Mouse (Mus musculus) stomach, embryonic 16.5 days (tissue): ENCODE measurements around the gene Plin4. TPM values are rescaled to one million over a fixed set of nuclear protein-coding genes. Genes with fewer than 3 reads are reported as not detected.

ENCODE experiments used
- ATAC-seq: fragments of 200-750 bp; cut with Nextera tagmentation; 2 replicates; pipeline ENCODE4 v1.8.0; 2017; ENCODE audit warnings: moderate number of reproducible peaks, moderate TSS enrichment; ENCODE audit not compliant: insufficient read depth, low FRiP score
- H3K27ac ChIP-seq: fragments of 300-500 bp; sonication (generic); 2 replicates; pipeline ENCODE4 v1.5.1; 2014; ENCODE audit warnings: low read length
- H3K27me3 ChIP-seq: fragments of 300-500 bp; sonication (generic); 2 replicates; pipeline ENCODE4 v1.6.1; 2014; ENCODE audit warnings: low read length, control low read depth, mixed read lengths; ENCODE audit not compliant: control insufficient read depth, insufficient read depth
- H3K36me3 ChIP-seq: fragments of 300-500 bp; sonication (generic); 2 replicates; pipeline ENCODE4 v1.6.1; 2014; ENCODE audit warnings: low read length; ENCODE audit not compliant: control insufficient read depth, insufficient read depth
- H3K4me1 ChIP-seq: fragments of 300-500 bp; sonication (generic); 2 replicates; pipeline ENCODE4 v1.6.1; 2014; ENCODE audit warnings: low read length, control low read depth, mixed read lengths; ENCODE audit not compliant: control insufficient read depth, insufficient read depth
- H3K4me2 ChIP-seq: fragments of 300-500 bp; sonication (generic); 2 replicates; pipeline ENCODE4 v1.6.1; 2014; ENCODE audit warnings: low read depth, low read length, mixed read lengths
- H3K4me3 ChIP-seq: fragments of 300-500 bp; sonication (generic); replicated peaks from 2 replicates; pipeline ENCODE4 v1.5.1; 2014; ENCODE audit warnings: mild to moderate bottlenecking, low read length
- H3K9ac ChIP-seq: fragments of 300-500 bp; sonication (generic); 2 replicates; pipeline ENCODE4 v1.6.1; 2014; ENCODE audit warnings: low read length
- H3K9me3 ChIP-seq: fragments of 300-500 bp; sonication (generic); replicated peaks from 2 replicates; pipeline ENCODE4 v1.6.1; 2016; ENCODE audit warnings: low read length, control low read depth; ENCODE audit not compliant: control insufficient read depth
- WGBS: fragments of 180-500 bp; shearing (Covaris S2); extraction: QIAGEN DNeasy Blood & Tissue Kit; methylation state at CpG from one replicate; pipeline ENCODE4 v1.1.7; 2014; 5-methylcytosine and 5-hydroxymethylcytosine counted together
- polyA plus RNA-seq: library from polyadenylated mRNA; unstranded; fragments of >200 nt; fragmentation: Nextera tagmentation; extraction: Ambion mirVana; gene quantifications from 2 replicates; pipeline ENCODE4 v1.2.1, GENCODE M21; 2015

Gene Plin4
- polyA plus RNA-seq, 1 experiment from 2014 or later = 0.90 TPM

- H3K9ac ChIP-seq = peak overlapping the region; percentile 51; the same call in 1 of the 2 replicates
- H3K4me3 ChIP-seq = peak overlapping the region; percentile 42
- no peaks in the 10 kb centered on the region for H3K9me3 ChIP-seq
- H3K27me3 ChIP-seq = peaks cover 35% of the 10 kb centered on the region
- WGBS = 1% methylated on average over 47 of the region's 47 CpGs
- H3K4me2 ChIP-seq = peak overlapping the region; percentile 73
- H3K4me1 ChIP-seq = peaks cover 17% of the 10 kb centered on the region
- H3K27ac ChIP-seq = no peak overlapping the region
- ATAC-seq = peak; percentile 30; the same call in 1 of the 2 replicates
- no peaks in the 10 kb centered on the region for H3K36me3 ChIP-seq
These were observed 32.4 kb upstream of the Plin4 start for GRCm38 (mm10) chr17:56141702-56142605.

- Histone ChIP-seq H3K36me3 (no peaks in the 10 kb centered on the region), H3K27ac (no peak within 1 kb of the TSS), H3K4me2 (peak within 1 kb of the TSS; percentile 99), H3K4me3 (peak within 1 kb of the TSS; percentile 63), H3K9ac (peak within 1 kb of the TSS; percentile 69), H3K27me3 (peaks cover 35% of the 10 kb centered on the region), H3K4me1 (peaks cover 17% of the 10 kb centered on the region), H3K9me3 (no peaks in the 10 kb centered on the region)
- peak; percentile 7; the same call in 1 of the 2 replicates for ATAC-seq
- WGBS = 2% methylated on average over 79 of the region's 79 CpGs
These were observed 30.4 kb upstream of the Plin4 start, which contains the start of gene Sema6b for GRCm38 (mm10) chr17:56139858-56140595. TSS of gene Sema6b (minus strand) at chr17:56140343.

- Histone ChIP-seq H3K27me3 (peaks cover 35% of the 10 kb centered on the region), H3K4me2 (peak overlapping the region; percentile 99), H3K9me3 (no peaks in the 10 kb centered on the region), H3K9ac (peak overlapping the region; percentile 69), H3K36me3 (no peaks in the 10 kb centered on the region), H3K4me1 (peaks cover 24% of the 10 kb centered on the region), H3K27ac (no peak overlapping the region), H3K4me3 (peak overlapping the region; percentile 63)
- no peak for ATAC-seq
- WGBS = 10% methylated on average over 21 of the region's 21 CpGs
These were observed 29.8 kb upstream of the Plin4 start for GRCm38 (mm10) chr17:56139355-56139754.

GRCm38 (mm10) chr17:56137839-56138613, 28.4 kb upstream of the Plin4 start:
- H3K9me3 ChIP-seq = no peaks in the 10 kb centered on the region
- H3K4me2 ChIP-seq = no peak overlapping the region
- ATAC-seq = no peak
- no peak overlapping the region for H3K27ac ChIP-seq
- H3K4me3 ChIP-seq = no peak overlapping the region
- WGBS = 21% methylated on average over 25 of the region's 25 CpGs
- no peak overlapping the region for H3K9ac ChIP-seq
- peaks cover 27% of the 10 kb centered on the region for H3K27me3 ChIP-seq
- H3K4me1 ChIP-seq = peaks cover 34% of the 10 kb centered on the region
- H3K36me3 ChIP-seq = no peaks in the 10 kb centered on the region

GRCm38 (mm10) chr17:56136558-56136957, 27.0 kb upstream of the Plin4 start:
- H3K27ac ChIP-seq = no peak overlapping the region
- H3K36me3 ChIP-seq = no peaks in the 10 kb centered on the region
- 80% methylated on average over 7 of the region's 7 CpGs for WGBS
- peaks cover 21% of the 10 kb centered on the region for H3K27me3 ChIP-seq
- no peak overlapping the region for H3K4me3 ChIP-seq
- no peak for ATAC-seq
- peaks cover 31% of the 10 kb centered on the region for H3K4me1 ChIP-seq
- no peaks in the 10 kb centered on the region for H3K9me3 ChIP-seq
- H3K4me2 ChIP-seq = no peak overlapping the region
- no peak overlapping the region for H3K9ac ChIP-seq

GRCm38 (mm10) chr17:56134463-56134971, 24.9 kb upstream of the Plin4 start:
- peak; percentile 24; the same call in 1 of the 2 replicates for ATAC-seq
- Histone ChIP-seq H3K4me2 (peak overlapping the region; percentile 80), H3K4me3 (peak overlapping the region; percentile 40), H3K27ac (peak overlapping the region; percentile 79), H3K27me3 (0 out of 2 replicates have a peak, but pooled peaks cover 8% of the 10 kb centered on the region), H3K9me3 (no peaks in the 10 kb centered on the region), H3K9ac (peak overlapping the region; percentile 65), H3K4me1 (peaks cover 28% of the 10 kb centered on the region), H3K36me3 (no peaks in the 10 kb centered on the region)
- 2% methylated on average over 27 of the region's 27 CpGs for WGBS

- Histone ChIP-seq H3K27me3 (0 out of 2 replicates have a peak, but pooled peaks cover 1% of the 10 kb centered on the region), H3K4me2 (peak overlapping the region; percentile 80), H3K36me3 (no peaks in the 10 kb centered on the region), H3K4me3 (peak overlapping the region; percentile 40), H3K9me3 (no peaks in the 10 kb centered on the region), H3K9ac (peak overlapping the region; percentile 65), H3K4me1 (peaks cover 26% of the 10 kb centered on the region), H3K27ac (peak overlapping the region; percentile 79)
- ATAC-seq = peak; percentile 86
- WGBS = 18% methylated on average over 19 of the region's 21 CpGs
These were observed 24.1 kb upstream of the Plin4 start for GRCm38 (mm10) chr17:56133457-56134363.

GRCm38 (mm10) chr17:56132661-56133060, 23.1 kb upstream of the Plin4 start:
- Histone ChIP-seq H3K4me1 (peaks cover 21% of the 10 kb centered on the region; the same call in 1 of the 2 replicates), H3K27ac (no peak overlapping the region), H3K9me3 (no peaks in the 10 kb centered on the region), H3K36me3 (no peaks in the 10 kb centered on the region), H3K9ac (no peak overlapping the region), H3K4me2 (no peak overlapping the region; the same call in 1 of the 2 replicates), H3K4me3 (no peak overlapping the region), H3K27me3 (no peaks in the 10 kb centered on the region)
- 4% methylated on average over 14 of the region's 14 CpGs for WGBS
- ATAC-seq = no peak
